Mouse (Mus musculus) neural tube, embryonic 12.5 days (tissue): Measurements from ENCODE around the gene Hdac10. TPM values are rescaled to one million over a fixed set of nuclear protein-coding genes. Genes with fewer than 3 reads are reported as not detected.
A peak's percentile ranks its signal among the peaks of the same experiment; 100 is the strongest.

Experiments
- ATAC-seq: fragments of 200-750 bp; cut with Nextera tagmentation; 2 replicates; pipeline ENCODE4 v1.8.0; 2017; ENCODE audit warnings: low read depth, mild to moderate bottlenecking, moderate TSS enrichment, moderate library complexity; ENCODE audit not compliant: low FRiP score
- H3K27ac ChIP-seq: fragments of 300-500 bp; sonication (generic); 2 replicates; pipeline ENCODE4 v1.5.1; 2016
- H3K27me3 ChIP-seq: fragments of 300-500 bp; sonication (generic); replicated peaks from 2 replicates; pipeline ENCODE4 v1.6.1; 2016; ENCODE audit warnings: mild to moderate bottlenecking
- H3K36me3 ChIP-seq: fragments of 300-500 bp; sonication (generic); 2 replicates; pipeline ENCODE4 v1.6.1; 2016; ENCODE audit warnings: mild to moderate bottlenecking
- H3K4me1 ChIP-seq: fragments of 300-500 bp; sonication (generic); 2 replicates; pipeline ENCODE4 v1.6.1; 2016
- H3K4me2 ChIP-seq: fragments of 300-500 bp; sonication (generic); replicated peaks from 2 replicates; pipeline ENCODE4 v1.6.1; 2016; ENCODE audit warnings: mild to moderate bottlenecking
- H3K4me3 ChIP-seq: fragments of 300-500 bp; sonication (generic); 2 replicates; pipeline ENCODE4 v1.5.1; 2016
- H3K9ac ChIP-seq: fragments of 300-500 bp; sonication (generic); 2 replicates; pipeline ENCODE4 v1.6.1; 2016; ENCODE audit warnings: mild to moderate bottlenecking
- H3K9me3 ChIP-seq: fragments of 300-500 bp; sonication (generic); 2 replicates; pipeline ENCODE4 v1.6.1; 2016; ENCODE audit warnings: mild to moderate bottlenecking
- WGBS: fragments of 180-500 bp; shearing (Covaris S2); methylation state at CpG from one replicate; pipeline ENCODE4 v1.1.7; 2016; 5-methylcytosine and 5-hydroxymethylcytosine counted together
- polyA plus RNA-seq: library from polyadenylated mRNA; unstranded; fragments of >200 nt; fragmentation: Nextera tagmentation; extraction: Ambion mirVana; gene quantifications from 2 replicates; pipeline ENCODE4 v1.2.1, GENCODE M21; 2016

Hdac10 gene
- polyA plus RNA-seq, 1 experiment from 2014 or later: 25.1 TPM

DNA sequence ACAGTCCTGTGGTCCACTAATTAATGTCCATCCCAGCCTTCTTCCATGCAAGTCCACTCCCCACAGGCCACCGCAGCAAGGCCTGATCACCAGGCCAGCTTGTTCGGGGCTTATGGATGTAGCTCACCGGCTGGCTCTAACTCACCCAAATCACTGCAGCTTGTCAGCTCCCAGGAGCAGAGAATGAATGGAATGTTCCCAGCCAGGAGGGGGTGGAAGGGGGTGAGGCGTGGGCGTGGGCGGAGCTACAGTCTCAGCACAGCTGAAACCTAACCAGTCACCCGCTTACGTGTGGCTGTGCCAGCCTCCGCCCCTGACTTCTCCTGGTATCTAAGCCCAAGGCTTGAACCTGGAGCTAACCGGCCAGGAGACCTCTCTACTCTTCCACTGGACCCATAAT lies 40.9 kb upstream of the Hdac10 start:
- H3K27me3 ChIP-seq: no peaks in the 10 kb centered on the region
- H3K27ac ChIP-seq: no peak overlapping the region
- H3K4me3 ChIP-seq: no peak overlapping the region
- peaks cover 53% of the 10 kb centered on the region for H3K4me1 ChIP-seq
- H3K9me3 ChIP-seq: no peaks in the 10 kb centered on the region
- peak overlapping the region; percentile 37 for H3K4me2 ChIP-seq
- ATAC-seq: peak; percentile 49
- H3K9ac ChIP-seq: 0 out of 2 replicates have a peak overlapping the region, but pooled peaks have one; percentile 21
- 2% methylated on average over 10 of the region's 10 CpGs for WGBS
- H3K36me3 ChIP-seq: peaks cover 54% of the 10 kb centered on the region

- peaks cover 48% of the 10 kb centered on the region for H3K4me1 ChIP-seq
- H3K4me2 ChIP-seq: peak overlapping the region; percentile 37
- WGBS: 65% methylated on average over 10 of the region's 10 CpGs
- no peak overlapping the region for H3K4me3 ChIP-seq
- H3K9me3 ChIP-seq: no peaks in the 10 kb centered on the region
- no peak overlapping the region for H3K27ac ChIP-seq
- H3K9ac ChIP-seq: 0 out of 2 replicates have a peak overlapping the region, but pooled peaks have one; percentile 21
- no peaks in the 10 kb centered on the region for H3K27me3 ChIP-seq
- peaks cover 59% of the 10 kb centered on the region for H3K36me3 ChIP-seq
- ATAC-seq: no peak
These were observed 40.4 kb upstream of the Hdac10 start for GRCm38 (mm10) chr15:89168922-89169321.

GRCm38 (mm10) chr15:89165478-89165877 lies 37.0 kb upstream of the Hdac10 start:
- ATAC-seq: no peak
- WGBS: 94% methylated on average over 12 of the region's 12 CpGs

DNA sequence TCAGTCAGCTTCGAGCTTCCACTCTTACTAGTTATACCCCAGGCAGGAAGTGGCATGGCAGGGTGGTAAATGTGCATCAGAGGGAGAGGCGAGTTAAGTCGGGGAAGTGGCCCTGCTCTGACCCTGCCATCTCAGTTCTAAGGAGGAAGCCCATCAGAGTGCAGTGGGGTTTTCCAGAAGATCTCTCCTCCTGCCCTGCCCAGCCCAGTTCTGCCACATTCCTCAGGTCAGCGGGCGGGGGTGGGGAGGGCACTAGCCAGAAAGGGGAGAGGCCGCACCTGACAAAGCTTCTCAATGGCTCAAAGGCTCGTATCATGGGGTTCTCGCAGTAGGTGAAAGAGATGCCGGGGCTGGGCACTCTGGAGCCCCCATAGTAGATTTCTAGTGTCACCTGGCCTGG lies 32.9 kb upstream of the Hdac10 start:
- Histone ChIP-seq H3K36me3 (peaks cover 100% of the 10 kb centered on the region), H3K9me3 (no peaks in the 10 kb centered on the region), H3K4me1 (no peaks in the 10 kb centered on the region), H3K27me3 (no peaks in the 10 kb centered on the region), H3K27ac (no peak overlapping the region), H3K4me2 (no peak overlapping the region), H3K9ac (no peak overlapping the region), H3K4me3 (no peak overlapping the region)
- 94% methylated on average over 9 of the region's 9 CpGs for WGBS
- ATAC-seq: no peak

More at GRCm38 (mm10) chr15:89165478-89165877, 37.0 kb upstream of the Hdac10 start:
- Histone ChIP-seq H3K4me1 (peaks cover 18% of the 10 kb centered on the region), H3K4me2 (no peak overlapping the region), H3K27me3 (no peaks in the 10 kb centered on the region), H3K4me3 (no peak overlapping the region), H3K36me3 (peaks cover 91% of the 10 kb centered on the region), H3K9me3 (no peaks in the 10 kb centered on the region), H3K9ac (no peak overlapping the region), H3K27ac (no peak overlapping the region)

GRCm38 (mm10) chr15:89158516-89158915 lies 30.0 kb upstream of the Hdac10 start:
- peaks cover 99% of the 10 kb centered on the region for H3K36me3 ChIP-seq
- H3K27me3 ChIP-seq: no peaks in the 10 kb centered on the region
- no peak overlapping the region for H3K27ac ChIP-seq
- no peak overlapping the region for H3K9ac ChIP-seq
- H3K4me3 ChIP-seq: no peak overlapping the region
- H3K4me1 ChIP-seq: no peaks in the 10 kb centered on the region
- H3K9me3 ChIP-seq: no peaks in the 10 kb centered on the region
- 95% methylated on average over 16 of the region's 16 CpGs for WGBS
- no peak overlapping the region for H3K4me2 ChIP-seq
- ATAC-seq: no peak

- H3K36me3 ChIP-seq: peaks cover 94% of the 10 kb centered on the region
- no peak overlapping the region for H3K9ac ChIP-seq
- no peak overlapping the region for H3K27ac ChIP-seq
- peaks cover under 1% of the 10 kb centered on the region; the same call in 1 of the 2 replicates for H3K4me1 ChIP-seq
- H3K27me3 ChIP-seq: no peaks in the 10 kb centered on the region
- H3K4me3 ChIP-seq: no peak overlapping the region
- WGBS: 73% methylated on average over 7 of the region's 7 CpGs
- no peak overlapping the region for H3K4me2 ChIP-seq
- peak; percentile 43 for ATAC-seq
- H3K9me3 ChIP-seq: no peaks in the 10 kb centered on the region
These were observed 29.5 kb upstream of the Hdac10 start for GRCm38 (mm10) chr15:89157954-89158353.

DNA sequence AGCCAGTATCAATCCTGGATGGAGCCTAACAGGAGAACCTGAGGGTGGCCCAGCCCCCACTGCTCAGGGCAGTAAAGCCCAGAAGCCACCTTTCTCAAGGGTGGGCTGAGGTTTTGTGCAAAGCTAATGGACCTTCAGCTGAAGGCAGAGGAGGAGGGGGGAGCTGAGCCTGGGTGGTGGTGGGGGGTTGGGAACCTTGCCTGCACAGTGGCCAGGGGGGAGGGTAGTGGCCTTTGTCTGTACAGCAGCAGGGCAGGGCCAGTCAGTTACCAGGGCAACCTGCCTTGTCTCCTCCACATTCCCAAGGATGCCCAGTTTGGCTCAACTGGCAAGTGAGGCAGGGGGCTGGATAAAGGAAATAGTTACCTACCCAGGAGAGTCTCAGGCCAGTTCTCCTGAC lies 23.8 kb upstream of the Hdac10 start:
- no peak overlapping the region for H3K4me3 ChIP-seq
- no peaks in the 10 kb centered on the region for H3K9me3 ChIP-seq
- peak; percentile 61 for ATAC-seq
- peak overlapping the region; percentile 30; the same call in 1 of the 2 replicates for H3K4me2 ChIP-seq
- H3K27me3 ChIP-seq: 0 out of 2 replicates have a peak, but pooled peaks cover 6% of the 10 kb centered on the region
- H3K4me1 ChIP-seq: peaks cover 38% of the 10 kb centered on the region
- H3K36me3 ChIP-seq: peaks cover 37% of the 10 kb centered on the region
- H3K27ac ChIP-seq: peak overlapping the region; percentile 42; the same call in 1 of the 2 replicates
- peak overlapping the region; percentile 40 for H3K9ac ChIP-seq

DNA sequence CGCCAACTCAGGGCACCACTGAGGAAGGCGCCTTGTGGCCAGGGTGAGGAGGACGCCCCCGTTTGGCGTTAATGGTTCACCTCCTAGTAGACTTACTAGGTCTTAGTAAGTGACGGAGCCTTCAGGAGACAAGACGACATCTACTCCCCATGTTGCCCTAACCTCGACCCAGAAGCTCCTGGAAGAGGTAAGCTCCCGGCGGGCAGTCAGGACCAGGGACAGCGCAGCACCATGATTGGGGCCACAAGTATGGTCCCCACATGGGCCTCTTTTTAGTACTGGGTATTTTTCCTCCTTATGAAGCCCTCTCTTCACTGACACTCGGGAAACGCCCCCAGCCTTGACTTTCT lies 21.5 kb upstream of the Hdac10 start:
- Histone ChIP-seq H3K4me3 (peak overlapping the region; percentile 76), H3K27me3 (peaks cover 17% of the 10 kb centered on the region; the same call in 1 of the 2 replicates), H3K9me3 (no peaks in the 10 kb centered on the region), H3K9ac (peak overlapping the region; percentile 93; the same call in 1 of the 2 replicates), H3K4me1 (peaks cover 53% of the 10 kb centered on the region), H3K27ac (no peak overlapping the region; the same call in 1 of the 2 replicates), H3K36me3 (peaks cover 25% of the 10 kb centered on the region), H3K4me2 (peak overlapping the region; percentile 85)
- ATAC-seq: no peak
- whole genome bisulfite sequencing: 2% methylated on average over 13 of the region's 13 CpGs

- peaks cover 25% of the 10 kb centered on the region for H3K36me3 ChIP-seq
- peak within 1 kb of the TSS; percentile 85 for H3K4me2 ChIP-seq
- H3K9me3 ChIP-seq: no peaks in the 10 kb centered on the region
- WGBS: under 1% methylated on average over 59 of the region's 61 CpGs
- H3K4me1 ChIP-seq: peaks cover 53% of the 10 kb centered on the region
- H3K27ac ChIP-seq: peak within 1 kb of the TSS; percentile 57
- peak within 1 kb of the TSS; percentile 93 for H3K9ac ChIP-seq
- H3K4me3 ChIP-seq: peak within 1 kb of the TSS; percentile 76
- ATAC-seq: peak; percentile 65
- H3K27me3 ChIP-seq: peaks cover 17% of the 10 kb centered on the region; the same call in 1 of the 2 replicates
These were observed 21.0 kb upstream of the Hdac10 start, which contains the start of gene Mapk11 for GRCm38 (mm10) chr15:89149271-89150040. Gene Mapk11, minus strand, starts transcription at chr15:89149628.

GRCm38 (mm10) chr15:89148496-89149270 lies 20.2 kb upstream of the Hdac10 start:
- Histone ChIP-seq H3K4me2 (peak overlapping the region; percentile 85), H3K4me3 (peak overlapping the region; percentile 76), H3K27me3 (peaks cover 17% of the 10 kb centered on the region; the same call in 1 of the 2 replicates), H3K9me3 (no peaks in the 10 kb centered on the region), H3K9ac (peak overlapping the region; percentile 93), H3K36me3 (peaks cover 25% of the 10 kb centered on the region), H3K4me1 (peaks cover 53% of the 10 kb centered on the region), H3K27ac (peak overlapping the region; percentile 57)
- 5% methylated on average over 25 of the region's 25 CpGs for WGBS
- ATAC-seq: no peak

DNA sequence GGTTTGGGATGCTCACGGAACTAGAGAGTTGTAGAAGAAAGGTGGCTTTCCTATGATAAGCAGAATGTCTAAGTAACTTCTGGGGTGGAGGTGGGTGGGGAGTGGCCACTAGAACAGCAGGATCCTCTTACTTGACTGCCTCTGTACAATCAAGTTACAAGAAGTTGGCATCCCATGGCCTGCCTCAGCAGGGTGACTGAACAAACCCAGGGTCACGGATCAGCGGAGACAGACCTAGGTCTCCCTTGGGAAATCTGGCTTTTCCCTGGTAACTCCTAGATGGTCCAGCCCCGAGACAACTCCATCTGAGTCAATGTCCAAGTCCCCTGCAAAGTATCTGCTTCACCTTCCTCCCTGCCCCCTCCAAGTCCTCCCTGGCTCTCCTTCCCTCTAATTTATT lies 19.4 kb upstream of the Hdac10 start:
- Histone ChIP-seq H3K4me1 (peaks cover 53% of the 10 kb centered on the region), H3K4me2 (peak overlapping the region; percentile 85), H3K27me3 (peaks cover 17% of the 10 kb centered on the region; the same call in 1 of the 2 replicates), H3K9me3 (no peaks in the 10 kb centered on the region), H3K36me3 (peaks cover 32% of the 10 kb centered on the region), H3K27ac (no peak overlapping the region), H3K4me3 (peak overlapping the region; percentile 76; the same call in 1 of the 2 replicates), H3K9ac (peak overlapping the region; percentile 93; the same call in 1 of the 2 replicates)
- 46% methylated on average over 4 of the region's 4 CpGs for WGBS
- no peak for ATAC-seq

DNA sequence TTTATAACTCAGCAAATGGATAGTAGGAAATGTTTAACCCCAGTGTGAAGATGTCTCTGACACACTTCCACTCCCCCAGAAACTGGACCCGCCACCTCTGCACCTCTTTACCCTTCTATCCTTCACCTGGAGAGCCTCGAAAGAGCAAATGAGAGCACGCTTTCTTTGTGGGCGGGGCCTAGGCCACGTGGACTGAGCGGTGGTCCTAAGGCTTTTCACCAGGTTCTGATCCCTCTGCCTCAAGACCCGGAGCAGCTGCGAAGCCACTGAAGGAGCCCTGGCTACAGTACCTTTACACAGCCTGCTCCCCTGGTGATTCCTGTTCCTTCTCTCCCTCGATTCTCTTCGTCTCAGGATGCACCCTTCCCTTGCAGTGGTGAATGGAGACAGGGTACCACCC lies 19.0 kb upstream of the Hdac10 start:
- Histone ChIP-seq H3K4me1 (peaks cover 48% of the 10 kb centered on the region), H3K36me3 (peaks cover 32% of the 10 kb centered on the region), H3K4me2 (peak overlapping the region; percentile 85), H3K4me3 (peak overlapping the region; percentile 32), H3K27ac (no peak overlapping the region), H3K9ac (no peak overlapping the region), H3K9me3 (no peaks in the 10 kb centered on the region), H3K27me3 (peaks cover 17% of the 10 kb centered on the region; the same call in 1 of the 2 replicates)
- WGBS: 26% methylated on average over 10 of the region's 10 CpGs
- ATAC-seq: no peak
